Mouse (Mus musculus) hindbrain, postnatal 0 days (tissue): ENCODE measurements around the gene Gm1043. TPM values are rescaled to one million over a fixed set of nuclear protein-coding genes. Genes with fewer than 3 reads are reported as not detected.

Experiments
- ATAC-seq: fragments of 200-750 bp; cut with Nextera tagmentation; 2 replicates; pipeline ENCODE4 v1.8.0; 2017; ENCODE audit warnings: mild to moderate bottlenecking, moderate TSS enrichment, moderate library complexity
- DNase-seq: peaks from one replicate; pipeline ENCODE4 v3.0.0-alpha.2; 2015; ENCODE audit warnings: low spot score
- H3K27ac ChIP-seq: fragments of 300-500 bp; sonication (generic); 2 replicates; pipeline ENCODE4 v1.5.1; 2014; ENCODE audit warnings: mild to moderate bottlenecking
- H3K27me3 ChIP-seq: fragments of 300-500 bp; sonication (generic); 2 replicates; pipeline ENCODE4 v1.6.1; 2014; ENCODE audit warnings: low read length, mixed read lengths; ENCODE audit not compliant: insufficient read depth
- H3K36me3 ChIP-seq: fragments of 300-500 bp; sonication (generic); 2 replicates; pipeline ENCODE4 v1.6.1; 2014; ENCODE audit warnings: low read length, mixed read lengths; ENCODE audit not compliant: insufficient read depth
- H3K4me1 ChIP-seq: fragments of 300-500 bp; sonication (generic); 2 replicates; pipeline ENCODE4 v1.6.1; 2014; ENCODE audit warnings: antibody characterized with exemption, low read length, mixed read lengths; ENCODE audit not compliant: insufficient read depth
- H3K4me2 ChIP-seq: fragments of 300-500 bp; sonication (generic); 2 replicates; pipeline ENCODE4 v1.6.1; 2014; ENCODE audit warnings: low read depth, mild to moderate bottlenecking, low read length, moderate library complexity, mixed read lengths
- H3K4me3 ChIP-seq: fragments of 300-500 bp; sonication (generic); 2 replicates; pipeline ENCODE4 v1.5.1; 2014; ENCODE audit warnings: low read length
- H3K9ac ChIP-seq: fragments of 300-500 bp; sonication (generic); replicated peaks from 2 replicates; pipeline ENCODE4 v1.6.1; 2014; ENCODE audit warnings: mild to moderate bottlenecking, low read length, moderate library complexity, mixed read lengths
- H3K9me3 ChIP-seq: fragments of 300-500 bp; sonication (generic); 2 replicates; pipeline ENCODE4 v1.6.1; 2016; ENCODE audit warnings: low read length, mixed read lengths
- CTCF ChIP-seq: IDR thresholded peaks from 2 replicates; pipeline ENCODE4 v1.5.1; 2016; ENCODE audit warnings: antibody characterized with exemption, control low read depth, low read depth
- WGBS: fragments of 180-500 bp; shearing (Covaris S2); extraction: QIAGEN DNeasy Blood & Tissue Kit; methylation state at CpG from one replicate; pipeline ENCODE4 v1.1.7; 2014; 5-methylcytosine and 5-hydroxymethylcytosine counted together
- polyA plus RNA-seq: library from polyadenylated mRNA; unstranded; fragments of >200 nt; fragmentation: Nextera tagmentation; extraction: Ambion mirVana; gene quantifications from 2 replicates; pipeline ENCODE4 v1.2.1, GENCODE M21; 2015
- total RNA-seq: library from RNA; depleted of rRNA; stranded (reverse); fragments of >200 nt; gene quantifications from 2 replicates; pipeline ENCODE4 v1.2.3, GENCODE M21; 2014

Gene Gm1043
- total and polyA plus RNA-seq, 2 experiments from 2014 or later, result 1.7 to 20.0 TPM

DNA sequence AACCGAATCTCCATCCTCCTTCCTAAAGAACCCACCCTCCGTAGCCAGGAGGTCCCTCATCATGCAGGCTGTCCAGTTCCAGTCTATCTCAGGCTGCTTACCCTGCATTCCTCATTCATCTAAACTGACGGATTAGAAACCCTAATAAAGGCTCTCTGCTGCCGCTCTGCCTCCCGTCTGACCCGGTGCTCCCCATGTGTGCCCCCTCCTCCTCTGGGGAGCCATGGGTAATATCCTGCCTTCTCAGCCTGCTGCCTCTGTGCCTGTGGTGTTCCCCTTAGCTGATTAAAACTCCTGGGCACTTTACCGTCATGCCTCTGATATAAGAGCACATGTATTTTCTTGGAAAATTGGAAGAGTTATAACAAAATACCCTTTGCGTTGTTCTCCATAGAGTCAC, 137.1 kb downstream of the Gm1043 start:
- DNase-seq, result no peak
- H3K36me3 ChIP-seq, result no peaks in the 10 kb centered on the region
- ATAC-seq, result no peak
- WGBS, result 47% methylated on average over 8 of the region's 8 CpGs
- no peak overlapping the region for H3K4me3 ChIP-seq
- no peak overlapping the region for H3K27ac ChIP-seq
- no peaks in the 10 kb centered on the region for H3K9me3 ChIP-seq
- H3K9ac ChIP-seq, result no peak overlapping the region
- no peaks in the 10 kb centered on the region for H3K27me3 ChIP-seq
- H3K4me2 ChIP-seq, result no peak overlapping the region
- no peak for TF ChIP-seq CTCF
- H3K4me1 ChIP-seq, result no peaks in the 10 kb centered on the region; the same call in 1 of the 2 replicates

DNA sequence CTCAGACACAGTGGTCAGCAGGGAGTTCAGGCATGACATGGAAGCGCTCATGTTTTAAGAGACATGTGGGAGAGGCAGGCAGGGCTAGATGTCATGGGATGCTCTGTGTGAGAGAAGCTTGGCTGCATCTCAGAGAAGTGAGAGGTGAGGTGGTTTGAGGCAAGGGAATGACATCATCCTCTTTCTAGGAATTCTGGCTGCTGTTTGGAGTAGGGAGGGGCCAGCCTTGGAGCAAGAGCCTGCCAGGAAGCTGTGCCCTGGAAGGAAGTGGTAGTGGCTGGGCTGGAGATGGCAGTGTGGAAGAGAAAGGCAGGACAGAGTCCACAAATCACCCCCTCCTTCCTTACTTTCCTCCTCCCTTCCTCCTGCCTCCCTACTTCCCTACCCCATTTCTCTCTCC, 140.5 kb downstream of the Gm1043 start:
- H3K4me1 ChIP-seq, result no peaks in the 10 kb centered on the region; the same call in 1 of the 2 replicates
- no peaks in the 10 kb centered on the region for H3K27me3 ChIP-seq
- DNase-seq (no peak), ATAC-seq (peak; percentile 46)
- 90% methylated on average over 1 of the region's 1 CpGs for WGBS
- TF ChIP-seq CTCF, result no peak
- no peaks in the 10 kb centered on the region for H3K36me3 ChIP-seq
- H3K4me3 ChIP-seq, result no peak overlapping the region
- H3K9me3 ChIP-seq, result no peaks in the 10 kb centered on the region
- no peak overlapping the region for H3K4me2 ChIP-seq
- no peak overlapping the region for H3K9ac ChIP-seq
- no peak overlapping the region for H3K27ac ChIP-seq

- Histone ChIP-seq H3K9me3 (no peaks in the 10 kb centered on the region), H3K27me3 (no peaks in the 10 kb centered on the region), H3K4me3 (no peak overlapping the region), H3K36me3 (no peaks in the 10 kb centered on the region), H3K27ac (no peak overlapping the region), H3K9ac (no peak overlapping the region), H3K4me1 (no peaks in the 10 kb centered on the region), H3K4me2 (no peak overlapping the region)
- ATAC-seq (peak; percentile 36), DNase-seq (peak; percentile 47)
- TF ChIP-seq CTCF, result no peak
- WGBS, result 49% methylated on average over 6 of the region's 6 CpGs
Observed at GRCm38 (mm10) chr5:37227956-37228680, 142.9 kb downstream of the Gm1043 start.

- WGBS, result 37% methylated on average over 7 of the region's 7 CpGs
- no peak overlapping the region for H3K4me3 ChIP-seq
- H3K4me1 ChIP-seq, result no peaks in the 10 kb centered on the region
- no peak for TF ChIP-seq CTCF
- no peak for DNase-seq
- no peak overlapping the region for H3K27ac ChIP-seq
- H3K9ac ChIP-seq, result no peak overlapping the region
- no peak overlapping the region for H3K4me2 ChIP-seq
- H3K9me3 ChIP-seq, result no peaks in the 10 kb centered on the region
- no peaks in the 10 kb centered on the region for H3K36me3 ChIP-seq
- ATAC-seq, result no peak
- H3K27me3 ChIP-seq, result no peaks in the 10 kb centered on the region
Observed at GRCm38 (mm10) chr5:37228894-37229293, 143.7 kb downstream of the Gm1043 start.

GRCm38 (mm10) chr5:37233010-37233557, 147.9 kb downstream of the Gm1043 start:
- no peak for TF ChIP-seq CTCF
- Histone ChIP-seq H3K36me3 (no peaks in the 10 kb centered on the region), H3K9ac (no peak overlapping the region), H3K4me3 (no peak overlapping the region), H3K9me3 (no peaks in the 10 kb centered on the region), H3K27ac (no peak overlapping the region), H3K4me1 (no peaks in the 10 kb centered on the region), H3K4me2 (no peak overlapping the region), H3K27me3 (no peaks in the 10 kb centered on the region)
- 41% methylated on average over 9 of the region's 9 CpGs for WGBS
- peak; percentile 47 for DNase-seq
- ATAC-seq, result peak; percentile 28; the same call in 1 of the 2 replicates

- 46% methylated on average over 2 of the region's 2 CpGs for WGBS
- H3K27me3 ChIP-seq, result no peaks in the 10 kb centered on the region
- H3K27ac ChIP-seq, result no peak overlapping the region
- no peak for TF ChIP-seq CTCF
- H3K36me3 ChIP-seq, result no peaks in the 10 kb centered on the region
- H3K4me1 ChIP-seq, result no peaks in the 10 kb centered on the region
- no peak overlapping the region for H3K9ac ChIP-seq
- ATAC-seq, result no peak
- H3K9me3 ChIP-seq, result no peaks in the 10 kb centered on the region
- no peak for DNase-seq
- no peak overlapping the region for H3K4me2 ChIP-seq
- no peak overlapping the region for H3K4me3 ChIP-seq
Observed at GRCm38 (mm10) chr5:37238654-37239053, 153.5 kb downstream of the Gm1043 start.

- Histone ChIP-seq H3K9ac (no peak overlapping the region), H3K27ac (no peak overlapping the region; the same call in 1 of the 2 replicates)
Observed at GRCm38 (mm10) chr5:37240550-37240949, 155.4 kb downstream of the Gm1043 start.

More at GRCm38 (mm10) chr5:37240550-37240949, 155.4 kb downstream of the Gm1043 start:
- peak; percentile 52 for DNase-seq
- Histone ChIP-seq H3K4me2 (no peak overlapping the region), H3K27me3 (no peaks in the 10 kb centered on the region), H3K36me3 (no peaks in the 10 kb centered on the region), H3K4me1 (no peaks in the 10 kb centered on the region; the same call in 1 of the 2 replicates), H3K4me3 (no peak overlapping the region), H3K9me3 (no peaks in the 10 kb centered on the region)
- no peak for TF ChIP-seq CTCF
- WGBS, result 17% methylated on average over 5 of the region's 5 CpGs
- no peak for ATAC-seq
